Mouse (Mus musculus): Measurements from ENCODE around the gene Ubn2. TPM values are rescaled to one million over a fixed set of nuclear protein-coding genes. Genes with fewer than 3 reads are reported as not detected.

Gene Ubn2
- polyA plus RNA-seq, 1 experiment from 2014 or later = 14.7 TPM

- no peaks in the 10 kb centered on the region for H3K27me3 ChIP-seq (replicated peaks; ENCODE audit: control insufficient read depth, insufficient read depth, low read length)
- H3K4me1 ChIP-seq (replicated peaks; ENCODE audit: control insufficient read depth, insufficient read depth, low read length) = no peaks in the 10 kb centered on the region
- no peak overlapping the region for H3K4me3 ChIP-seq (ENCODE audit: low read depth, low read length)
- ATAC-seq (replicated peaks; ENCODE audit: low FRiP score, low TSS enrichment, low read depth) (no peak), DNase-seq (ENCODE audit: low spot score) (no peak)
- H3K27ac ChIP-seq (ENCODE audit: low read depth) = no peak overlapping the region
- H3K4me2 ChIP-seq (ENCODE audit: low read length) = no peak overlapping the region
- WGBS = 96% methylated on average over 3 of the region's 3 CpGs
- peaks cover 75% of the 10 kb centered on the region for H3K36me3 ChIP-seq (ENCODE audit: control insufficient read depth, insufficient read depth, low read length)
- H3K9me3 ChIP-seq (ENCODE audit: control insufficient read depth, low read length) = no peaks in the 10 kb centered on the region
- no peak overlapping the region for H3K9ac ChIP-seq (ENCODE audit: low read length)
These were observed 24.3 kb downstream of the Ubn2 start for GRCm38 (mm10) chr6:38458075-38458474.

GRCm38 (mm10) chr6:38469591-38469990 is 35.8 kb downstream of the Ubn2 start:
- Histone ChIP-seq H3K36me3 (ENCODE audit: control insufficient read depth, insufficient read depth, low read length) (peaks cover 45% of the 10 kb centered on the region), H3K27ac (ENCODE audit: low read depth) (no peak overlapping the region), H3K4me3 (ENCODE audit: low read depth, low read length) (no peak overlapping the region), H3K9me3 (ENCODE audit: control insufficient read depth, low read length) (no peaks in the 10 kb centered on the region), H3K9ac (ENCODE audit: low read length) (no peak overlapping the region), H3K4me1 (replicated peaks; ENCODE audit: control insufficient read depth, insufficient read depth, low read length) (no peaks in the 10 kb centered on the region), H3K4me2 (ENCODE audit: low read length) (no peak overlapping the region), H3K27me3 (replicated peaks; ENCODE audit: control insufficient read depth, insufficient read depth, low read length) (no peaks in the 10 kb centered on the region)
- WGBS = 88% methylated on average over 4 of the region's 4 CpGs
- ATAC-seq (replicated peaks; ENCODE audit: low FRiP score, low TSS enrichment, low read depth) (no peak), DNase-seq (ENCODE audit: low spot score) (no peak)

GRCm38 (mm10) chr6:38481694-38482371 is 48.1 kb downstream of the Ubn2 start:
- peaks cover 66% of the 10 kb centered on the region for H3K36me3 ChIP-seq (ENCODE audit: control insufficient read depth, insufficient read depth, low read length)
- no peak for DNase-seq (ENCODE audit: low spot score)

GRCm38 (mm10) chr6:38492550-38492949 is 58.8 kb downstream of the Ubn2 start:
- H3K9ac ChIP-seq (ENCODE audit: low read length) = no peak overlapping the region
- no peaks in the 10 kb centered on the region for H3K4me1 ChIP-seq (replicated peaks; ENCODE audit: control insufficient read depth, insufficient read depth, low read length)
- H3K27ac ChIP-seq (ENCODE audit: low read depth) = no peak overlapping the region
- no peak overlapping the region for H3K4me2 ChIP-seq (ENCODE audit: low read length)
- peak; percentile 60 for DNase-seq (ENCODE audit: low spot score)
- 86% methylated on average over 3 of the region's 3 CpGs for WGBS
- no peaks in the 10 kb centered on the region for H3K9me3 ChIP-seq (ENCODE audit: control insufficient read depth, low read length)
- ATAC-seq (replicated peaks; ENCODE audit: low FRiP score, low TSS enrichment, low read depth) = no peak
- peaks cover 55% of the 10 kb centered on the region for H3K36me3 ChIP-seq (ENCODE audit: control insufficient read depth, insufficient read depth, low read length)
- H3K27me3 ChIP-seq (replicated peaks; ENCODE audit: control insufficient read depth, insufficient read depth, low read length) = no peaks in the 10 kb centered on the region
- no peak overlapping the region for H3K4me3 ChIP-seq (ENCODE audit: low read depth, low read length)

More at GRCm38 (mm10) chr6:38481694-38482371, 48.1 kb downstream of the Ubn2 start:
- Histone ChIP-seq H3K27me3 (replicated peaks; ENCODE audit: control insufficient read depth, insufficient read depth, low read length) (no peaks in the 10 kb centered on the region), H3K4me1 (replicated peaks; ENCODE audit: control insufficient read depth, insufficient read depth, low read length) (no peaks in the 10 kb centered on the region), H3K27ac (ENCODE audit: low read depth) (no peak overlapping the region), H3K4me3 (ENCODE audit: low read depth, low read length) (no peak overlapping the region), H3K9ac (ENCODE audit: low read length) (no peak overlapping the region), H3K4me2 (ENCODE audit: low read length) (no peak overlapping the region), H3K9me3 (ENCODE audit: control insufficient read depth, low read length) (no peaks in the 10 kb centered on the region)
- WGBS = 77% methylated on average over 5 of the region's 5 CpGs
- ATAC-seq (replicated peaks; ENCODE audit: low FRiP score, low TSS enrichment, low read depth) = no peak

GRCm38 (mm10) chr6:38495641-38496040 is 61.9 kb downstream of the Ubn2 start:
- ATAC-seq (replicated peaks; ENCODE audit: low FRiP score, low TSS enrichment, low read depth) (no peak), DNase-seq (ENCODE audit: low spot score) (no peak)
- Histone ChIP-seq H3K27ac (ENCODE audit: low read depth) (no peak overlapping the region), H3K9me3 (ENCODE audit: control insufficient read depth, low read length) (no peaks in the 10 kb centered on the region), H3K36me3 (ENCODE audit: control insufficient read depth, insufficient read depth, low read length) (peaks cover 65% of the 10 kb centered on the region), H3K4me2 (ENCODE audit: low read length) (no peak overlapping the region), H3K4me3 (ENCODE audit: low read depth, low read length) (no peak overlapping the region), H3K9ac (ENCODE audit: low read length) (no peak overlapping the region), H3K27me3 (replicated peaks; ENCODE audit: control insufficient read depth, insufficient read depth, low read length) (no peaks in the 10 kb centered on the region), H3K4me1 (replicated peaks; ENCODE audit: control insufficient read depth, insufficient read depth, low read length) (no peaks in the 10 kb centered on the region)
- 43% methylated on average over 4 of the region's 4 CpGs for WGBS

- WGBS = 89% methylated on average over 1 of the region's 1 CpGs
These were observed 78.3 kb downstream of the Ubn2 start for GRCm38 (mm10) chr6:38512096-38512495.

GRCm38 (mm10) chr6:38512830-38513229 is 79.1 kb downstream of the Ubn2 start:
- DNase-seq (ENCODE audit: low spot score) (no peak), ATAC-seq (replicated peaks; ENCODE audit: low FRiP score, low TSS enrichment, low read depth) (no peak)
- no peaks in the 10 kb centered on the region for H3K27me3 ChIP-seq (replicated peaks; ENCODE audit: control insufficient read depth, insufficient read depth, low read length)
- no peak overlapping the region for H3K4me3 ChIP-seq (ENCODE audit: low read depth, low read length)
- no peaks in the 10 kb centered on the region for H3K4me1 ChIP-seq (replicated peaks; ENCODE audit: control insufficient read depth, insufficient read depth, low read length)
- no peak overlapping the region for H3K27ac ChIP-seq (ENCODE audit: low read depth)
- no peak overlapping the region for H3K4me2 ChIP-seq (ENCODE audit: low read length)
- no peak overlapping the region for H3K9ac ChIP-seq (ENCODE audit: low read length)
- no peaks in the 10 kb centered on the region for H3K9me3 ChIP-seq (ENCODE audit: control insufficient read depth, low read length)
- 0 out of 2 replicates have a peak, but pooled peaks cover 3% of the 10 kb centered on the region for H3K36me3 ChIP-seq (ENCODE audit: control insufficient read depth, insufficient read depth, low read length)

More at GRCm38 (mm10) chr6:38512096-38512495, 78.3 kb downstream of the Ubn2 start:
- ATAC-seq (replicated peaks; ENCODE audit: low FRiP score, low TSS enrichment, low read depth) (no peak), DNase-seq (ENCODE audit: low spot score) (no peak)
- Histone ChIP-seq H3K9me3 (ENCODE audit: control insufficient read depth, low read length) (no peaks in the 10 kb centered on the region), H3K9ac (ENCODE audit: low read length) (no peak overlapping the region), H3K27me3 (replicated peaks; ENCODE audit: control insufficient read depth, insufficient read depth, low read length) (no peaks in the 10 kb centered on the region), H3K27ac (ENCODE audit: low read depth) (no peak overlapping the region), H3K4me1 (replicated peaks; ENCODE audit: control insufficient read depth, insufficient read depth, low read length) (no peaks in the 10 kb centered on the region), H3K36me3 (ENCODE audit: control insufficient read depth, insufficient read depth, low read length) (0 out of 2 replicates have a peak, but pooled peaks cover 3% of the 10 kb centered on the region), H3K4me3 (ENCODE audit: low read depth, low read length) (no peak overlapping the region), H3K4me2 (ENCODE audit: low read length) (no peak overlapping the region)

GRCm38 (mm10) chr6:38515201-38515600 is 81.5 kb downstream of the Ubn2 start:
- Histone ChIP-seq H3K27ac (ENCODE audit: low read depth) (no peak overlapping the region), H3K27me3 (replicated peaks; ENCODE audit: control insufficient read depth, insufficient read depth, low read length) (no peaks in the 10 kb centered on the region), H3K9ac (ENCODE audit: low read length) (no peak overlapping the region), H3K4me2 (ENCODE audit: low read length) (no peak overlapping the region), H3K36me3 (ENCODE audit: control insufficient read depth, insufficient read depth, low read length) (no peaks in the 10 kb centered on the region), H3K9me3 (ENCODE audit: control insufficient read depth, low read length) (no peaks in the 10 kb centered on the region), H3K4me1 (replicated peaks; ENCODE audit: control insufficient read depth, insufficient read depth, low read length) (no peaks in the 10 kb centered on the region), H3K4me3 (ENCODE audit: low read depth, low read length) (no peak overlapping the region)
- no peak for DNase-seq (ENCODE audit: low spot score)
- WGBS = 96% methylated on average over 4 of the region's 4 CpGs
- ATAC-seq (replicated peaks; ENCODE audit: low FRiP score, low TSS enrichment, low read depth) = no peak

GRCm38 (mm10) chr6:38523851-38524250 is 90.1 kb downstream of the Ubn2 start:
- H3K9me3 ChIP-seq (ENCODE audit: control insufficient read depth, low read length) = no peaks in the 10 kb centered on the region
- H3K4me2 ChIP-seq (ENCODE audit: low read length) = peak overlapping the region; percentile 15
- H3K27ac ChIP-seq (ENCODE audit: low read depth) = no peak overlapping the region
- H3K9ac ChIP-seq (ENCODE audit: low read length) = no peak overlapping the region
- no peak for DNase-seq (ENCODE audit: low spot score)
- 18% methylated on average over 8 of the region's 8 CpGs for WGBS
- ATAC-seq (replicated peaks; ENCODE audit: low FRiP score, low TSS enrichment, low read depth) = no peak
- H3K4me3 ChIP-seq (ENCODE audit: low read depth, low read length) = no peak overlapping the region
- H3K4me1 ChIP-seq (replicated peaks; ENCODE audit: control insufficient read depth, insufficient read depth, low read length) = no peaks in the 10 kb centered on the region
- no peaks in the 10 kb centered on the region for H3K36me3 ChIP-seq (ENCODE audit: control insufficient read depth, insufficient read depth, low read length)
- H3K27me3 ChIP-seq (replicated peaks; ENCODE audit: control insufficient read depth, insufficient read depth, low read length) = no peaks in the 10 kb centered on the region
